Mouse (Mus musculus) myocyte (in vitro differentiated cells): ENCODE measurements around the gene Lrrc36.

Experiments used
- CEBPB ChIP-seq: IDR thresholded peaks from 2 replicates; pipeline ENCODE4 v1.6.1; 2011; ENCODE audit warnings: mild to moderate bottlenecking, moderate library complexity; ENCODE audit not compliant: poor library complexity, insufficient read depth, severe bottlenecking
- E2F4 ChIP-seq: IDR thresholded peaks from one replicate; pipeline ENCODE4 v1.6.1; 2011; ENCODE audit warnings: mild to moderate bottlenecking, control low read depth, moderate library complexity; ENCODE audit not compliant: insufficient read depth
- MAX ChIP-seq: IDR thresholded peaks from one replicate; pipeline ENCODE4 v1.6.1; 2011; ENCODE audit warnings: low read depth, mild to moderate bottlenecking, control low read depth
- MYOD1 ChIP-seq, 3 experiments: IDR thresholded peaks; one replicate each; pipeline ENCODE4 v1.6.1; 2011; ENCODE audit warnings: control low read depth in 2 of 3, low read depth in 2 of 3, mild to moderate bottlenecking in 2 of 3, moderate library complexity in 1 of 3; ENCODE audit not compliant: insufficient read length in 2 of 3, control insufficient read depth in 1 of 3
- MYOG ChIP-seq, 3 experiments: IDR thresholded peaks; one replicate each; pipeline ENCODE4 v1.6.1; 2011; ENCODE audit warnings: control low read depth in 2 of 3, low read depth in 2 of 3, mild to moderate bottlenecking in 2 of 3; ENCODE audit not compliant: insufficient read length in 2 of 3, control insufficient read depth in 1 of 3, insufficient read depth in 1 of 3
- POLR2A ChIP-seq: IDR thresholded peaks from one replicate; pipeline ENCODE4 v1.6.1; 2011; ENCODE audit warnings: low read depth, mild to moderate bottlenecking, control low read depth, moderate library complexity; ENCODE audit not compliant: insufficient read length
- POLR2AphosphoS2 ChIP-seq: IDR thresholded peaks from one replicate; pipeline ENCODE4 v1.6.1; 2011; ENCODE audit warnings: low read depth, control low read depth; ENCODE audit not compliant: insufficient read length
- SRF ChIP-seq: IDR thresholded peaks from one replicate; pipeline ENCODE4 v1.6.1; 2011; ENCODE audit warnings: low read depth; ENCODE audit not compliant: control insufficient read depth, insufficient read length
- TCF12 ChIP-seq: IDR thresholded peaks from one replicate; pipeline ENCODE4 v1.6.1; 2011; ENCODE audit warnings: mild to moderate bottlenecking, control low read depth; ENCODE audit not compliant: poor library complexity, insufficient read depth, severe bottlenecking
- TCF3 ChIP-seq: IDR thresholded peaks from one replicate; pipeline ENCODE4 v1.6.1; 2011; ENCODE audit warnings: low read depth, control low read depth; ENCODE audit not compliant: insufficient read length
- USF1 ChIP-seq: IDR thresholded peaks from one replicate; pipeline ENCODE4 v1.6.1; 2011; ENCODE audit warnings: low read depth, mild to moderate bottlenecking, control low read depth, moderate library complexity

DNA sequence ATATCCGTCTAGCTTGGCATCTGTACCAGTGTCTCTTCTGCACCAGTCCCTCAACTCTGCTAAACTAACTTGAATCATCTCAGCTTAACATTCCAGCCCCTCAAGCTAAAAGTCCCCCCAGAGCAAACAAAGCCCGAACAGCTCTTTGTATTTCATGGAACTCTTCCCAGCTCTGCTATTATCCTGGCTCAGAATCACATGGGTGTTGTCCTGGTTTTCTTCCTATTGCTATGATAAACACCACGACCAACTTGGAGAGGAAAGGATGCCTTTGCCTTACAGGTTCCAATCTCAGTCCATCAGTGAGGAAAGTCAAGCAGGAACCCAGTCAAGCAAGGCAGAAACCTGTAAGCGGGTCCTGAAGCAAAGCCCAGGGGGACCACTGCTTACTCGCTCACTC is 20.1 kb downstream of the Lrrc36 start:
- TF ChIP-seq POLR2A (no peak), USF1 (no peak), POLR2AphosphoS2 (no peak), MAX (no peak), MYOG (IDR thresholded peaks at IDR 0.05; ENCODE audit: control insufficient read depth in 1 of 3, insufficient read depth in 1 of 3, insufficient read length in 2 of 3, low read depth in 2 of 3) (no peak), E2F4 (no peak), TCF12 (no peak), CEBPB (no peak), SRF (no peak), TCF3 (no peak), MYOD1 (IDR thresholded peaks at IDR 0.05; ENCODE audit: control insufficient read depth in 1 of 3, insufficient read length in 2 of 3, low read depth in 2 of 3) (no peak)
